Mouse (Mus musculus) MEL (cell line): ENCODE results near the gene Ada. TPM values are rescaled to one million over a fixed set of nuclear protein-coding genes. Genes with fewer than 3 reads are reported as not detected.

ENCODE experiments used
- DNase-seq: peaks from one replicate; pipeline ENCODE4 v3.0.0; 2011; ENCODE audit warnings: low read depth, low spot score
- H3K27ac ChIP-seq: 2 replicates; pipeline ENCODE4 v1.5.1; 2012; ENCODE audit warnings: low read depth, mild to moderate bottlenecking, control low read depth, low read length, moderate library complexity; ENCODE audit not compliant: control insufficient read depth
- H3K27me3 ChIP-seq, 2 experiments: fragments of 150-350 bp in 1 of 2; sonication (generic) in 1 of 2; 2 replicates each; pipeline ENCODE4 v1.6.1; 2012; ENCODE audit warnings: low read length in 2 of 2, mild to moderate bottlenecking in 2 of 2, improper control_type of control experiment in 1 of 2, moderate library complexity in 1 of 2; ENCODE audit not compliant: insufficient read depth in 2 of 2, control insufficient read depth in 1 of 2
- H3K36me3 ChIP-seq, 2 experiments: 2 replicates each; pipeline ENCODE4 v1.6.1; 2012 to 2014; ENCODE audit warnings: low read length in 2 of 2, improper control_type of control experiment in 1 of 2, inconsistent platforms in 1 of 2, mild to moderate bottlenecking in 1 of 2; ENCODE audit not compliant: insufficient read depth in 2 of 2, control insufficient read depth in 1 of 2
- H3K4me1 ChIP-seq, 2 experiments: fragments of 150-350 bp in 1 of 2; sonication (generic) in 1 of 2; 2 replicates each; pipeline ENCODE4 v1.6.1; 2012; ENCODE audit warnings: low read length in 2 of 2, improper control_type of control experiment in 1 of 2, mild to moderate bottlenecking in 1 of 2; ENCODE audit not compliant: insufficient read depth in 2 of 2, control insufficient read depth in 1 of 2
- H3K4me3 ChIP-seq, 2 experiments: fragments of 150-350 bp in 1 of 2; sonication (generic) in 1 of 2; 2 replicates each; pipeline ENCODE4 v1.5.1; 2012; ENCODE audit warnings: low read depth in 2 of 2, low read length in 2 of 2, mild to moderate bottlenecking in 2 of 2, moderate library complexity in 2 of 2, control low read depth in 1 of 2, improper control_type of control experiment in 1 of 2; ENCODE audit not compliant: control insufficient read depth in 1 of 2, insufficient read depth in 1 of 2
- H3K79me2 ChIP-seq: 2 replicates; pipeline ENCODE4 v1.6.1; 2012; ENCODE audit warnings: mild to moderate bottlenecking, low read length, moderate library complexity; ENCODE audit not compliant: control insufficient read depth, poor library complexity, insufficient read depth
- H3K9ac ChIP-seq: 2 replicates; pipeline ENCODE4 v1.6.1; 2012; ENCODE audit warnings: low read depth, mild to moderate bottlenecking, control low read depth, low read length, moderate library complexity; ENCODE audit not compliant: control insufficient read depth, poor library complexity, severe bottlenecking
- H3K9me3 ChIP-seq: fragments of 150-350 bp; sonication (generic); replicated peaks from 2 replicates; pipeline ENCODE4 v1.6.1; 2012; ENCODE audit warnings: mild to moderate bottlenecking, low read length, improper control_type of control experiment, moderate library complexity; ENCODE audit not compliant: insufficient read depth
- BHLHE40 ChIP-seq: IDR thresholded peaks from 2 replicates; pipeline ENCODE4 v1.6.1; 2012; ENCODE audit warnings: low read depth, mild to moderate bottlenecking, inconsistent platforms, low read length, improper control_type of control experiment, borderline replicate concordance
- CHD2 ChIP-seq: IDR thresholded peaks from 2 replicates; pipeline ENCODE4 v1.6.1; 2011; ENCODE audit warnings: low read length, improper control_type of control experiment
- CTCF ChIP-seq, 3 experiments: IDR thresholded peaks in 2 of 3; conservative IDR thresholded peaks in 1 of 3; 2 replicates each; pipeline ENCODE4 v1.5.1; 2011 to 2012; ENCODE audit warnings: low read length in 3 of 3, low read depth in 2 of 3, mild to moderate bottlenecking in 2 of 3, improper control_type of control experiment in 1 of 3, inconsistent platforms in 1 of 3, mixed read lengths in 1 of 3, moderate library complexity in 1 of 3; ENCODE audit not compliant: control insufficient read depth in 1 of 3, insufficient read depth in 1 of 3, poor library complexity in 1 of 3, severe bottlenecking in 1 of 3
- E2F4 ChIP-seq: IDR thresholded peaks from 2 replicates; pipeline ENCODE4 v1.6.1; 2011; ENCODE audit warnings: low read depth, low read length, improper control_type of control experiment, borderline replicate concordance
- ELF1 ChIP-seq: IDR thresholded peaks from 2 replicates; pipeline ENCODE4 v1.6.1; 2014; ENCODE audit warnings: low read depth, mild to moderate bottlenecking, inconsistent platforms, low read length, improper control_type of control experiment, moderate library complexity
- ETS1 ChIP-seq: IDR thresholded peaks from 2 replicates; pipeline ENCODE4 v1.6.1; 2012; ENCODE audit warnings: low read depth, mild to moderate bottlenecking, inconsistent platforms, low read length, improper control_type of control experiment, moderate library complexity
- GABPA ChIP-seq: IDR thresholded peaks from 2 replicates; pipeline ENCODE4 v1.6.1; 2012; ENCODE audit warnings: low read depth, mild to moderate bottlenecking, inconsistent platforms, low read length, improper control_type of control experiment, moderate library complexity
- HCFC1 ChIP-seq: IDR thresholded peaks from 2 replicates; pipeline ENCODE4 v1.6.1; 2012; ENCODE audit warnings: low read depth, mild to moderate bottlenecking, inconsistent platforms, low read length, improper control_type of control experiment, moderate library complexity
- KAT2A ChIP-seq: conservative IDR thresholded peaks from 2 replicates; pipeline ENCODE4 v1.6.1; 2012; ENCODE audit warnings: low read depth, low read length, improper control_type of control experiment, inconsistent platforms
- MAX ChIP-seq: IDR thresholded peaks from 2 replicates; pipeline ENCODE4 v1.6.1; 2011; ENCODE audit warnings: low read length, improper control_type of control experiment
- MAZ ChIP-seq: IDR thresholded peaks from 2 replicates; pipeline ENCODE4 v1.6.1; 2012; ENCODE audit warnings: low read depth, mild to moderate bottlenecking, inconsistent platforms, low read length, improper control_type of control experiment
- MEF2A ChIP-seq: IDR thresholded peaks from 2 replicates; pipeline ENCODE4 v1.6.1; 2014; ENCODE audit warnings: low read depth, mild to moderate bottlenecking, inconsistent platforms, low read length, improper control_type of control experiment; ENCODE audit not compliant: poor library complexity, insufficient replicate concordance, severe bottlenecking; ENCODE audit errors: extremely low read depth
- MYC ChIP-seq: IDR thresholded peaks from 2 replicates; pipeline ENCODE4 v1.6.1; 2011; ENCODE audit warnings: low read depth, mild to moderate bottlenecking, low read length, improper control_type of control experiment, moderate library complexity
- POLR2AphosphoS5 ChIP-seq: IDR thresholded peaks from 2 replicates; pipeline ENCODE4 v1.6.1; 2012; ENCODE audit warnings: low read depth, borderline replicate concordance, mild to moderate bottlenecking, inconsistent platforms, low read length, moderate library complexity, mixed read lengths
- SIN3A ChIP-seq: IDR thresholded peaks from 2 replicates; pipeline ENCODE4 v1.6.1; 2012; ENCODE audit warnings: low read length, improper control_type of control experiment, inconsistent platforms
- TAL1 ChIP-seq: IDR thresholded peaks from 2 replicates; pipeline ENCODE4 v1.6.1; 2012; ENCODE audit warnings: mild to moderate bottlenecking, inconsistent platforms, low read length, moderate library complexity, mixed read lengths
- TCF12 ChIP-seq: IDR thresholded peaks from 2 replicates; pipeline ENCODE4 v1.6.1; 2014; ENCODE audit warnings: low read depth, mild to moderate bottlenecking, inconsistent platforms, low read length, improper control_type of control experiment, moderate library complexity
- USF1 ChIP-seq: IDR thresholded peaks from 2 replicates; pipeline ENCODE4 v1.6.1; 2014; ENCODE audit warnings: low read depth, mild to moderate bottlenecking, inconsistent platforms, low read length, improper control_type of control experiment, moderate library complexity
- ZC3H11A ChIP-seq: IDR thresholded peaks from 2 replicates; pipeline ENCODE4 v1.6.1; 2012; ENCODE audit warnings: low read depth, mild to moderate bottlenecking, inconsistent platforms, low read length, improper control_type of control experiment
- ZKSCAN1 ChIP-seq: IDR thresholded peaks from 2 replicates; pipeline ENCODE4 v1.6.1; 2012; ENCODE audit warnings: low read depth, mild to moderate bottlenecking, inconsistent platforms, low read length, improper control_type of control experiment, moderate library complexity
- ZMIZ1 ChIP-seq: IDR thresholded peaks from 2 replicates; pipeline ENCODE4 v1.6.1; 2012; ENCODE audit warnings: low read depth, mild to moderate bottlenecking, inconsistent platforms, low read length, improper control_type of control experiment, moderate library complexity
- ZNF384 ChIP-seq: IDR thresholded peaks from 2 replicates; pipeline ENCODE4 v1.6.1; 2012; ENCODE audit warnings: low read depth, mild to moderate bottlenecking, inconsistent platforms, low read length, improper control_type of control experiment
- polyA plus RNA-seq, 2 experiments: library from polyadenylated mRNA; stranded (reverse) in 1 of 2; unstranded in 1 of 2; fragments of >175 nt in 1 of 2; fragments of >200 nt in 1 of 2; gene quantifications; 2 replicates each; pipeline versions ENCODE4 v1.2.1 to v1.2.4; 2012; ENCODE audit warnings: low replicate concordance in 2 of 2, low read depth in 1 of 2; ENCODE audit not compliant: insufficient read length in 2 of 2, insufficient read depth in 1 of 2, missing spikeins in 1 of 2
- total RNA-seq: library from RNA; depleted of rRNA; stranded (reverse); fragments of 300-350 nt; gene quantifications from 2 replicates; pipeline ENCODE4 v1.2.3, GENCODE M21; 2012

The Ada gene
- total and polyA plus RNA-seq, 3 experiments = 35.1 to 36.5 TPM; not detected in 1

- H3K9ac ChIP-seq = no peak overlapping the region
- peaks cover 15 to 19% of the 10 kb centered on the region in 2 experiments for H3K4me1 ChIP-seq
- H3K27ac ChIP-seq = no peak overlapping the region
- peaks cover 6% of the 10 kb centered on the region; the same call in 1 of the 2 replicates for H3K79me2 ChIP-seq
- H3K36me3 ChIP-seq = peaks cover 4 to 30% of the 10 kb centered on the region in 2 experiments; a peak in 2 of 4 replicates
- no peak for TF ChIP-seq HCFC1
- no peak for TF ChIP-seq TAL1
- TF ChIP-seq CHD2 = no peak
- TF ChIP-seq MAX = no peak
- H3K9me3 ChIP-seq = no peaks in the 10 kb centered on the region
- DNase-seq = no peak
- no peaks in the 10 kb centered on the region for H3K27me3 ChIP-seq
- no peak overlapping the region for H3K4me3 ChIP-seq
These were observed 46.3 kb downstream of the Ada start for GRCm38 (mm10) chr2:163703599-163704260.

GRCm38 (mm10) chr2:163702921-163703320 lies 47.1 kb downstream of the Ada start:
- Histone ChIP-seq H3K36me3 (peaks cover 4 to 30% of the 10 kb centered on the region in 2 experiments; a peak in 2 of 4 replicates), H3K9me3 (no peaks in the 10 kb centered on the region), H3K27ac (no peak overlapping the region), H3K9ac (no peak overlapping the region), H3K79me2 (peaks cover 8% of the 10 kb centered on the region), H3K4me1 (peaks cover 14 to 18% of the 10 kb centered on the region in 2 experiments), H3K4me3 (no peak overlapping the region), H3K27me3 (no peaks in the 10 kb centered on the region)
- TF ChIP-seq CTCF (IDR thresholded peaks at IDR 0.05 in 2 of 3, conservative IDR thresholded peaks at IDR 0.05 in 1 of 3; ENCODE audit: control insufficient read depth in 1 of 3, insufficient read depth in 1 of 3, low read depth in 2 of 3, low read length in 3 of 3, poor library complexity in 1 of 3, severe bottlenecking in 1 of 3) = no peak
- TF ChIP-seq ZNF384 = no peak
- no peak for TF ChIP-seq HCFC1
- TF ChIP-seq ETS1 = no peak
- TF ChIP-seq KAT2A = no peak
- no peak for TF ChIP-seq ZC3H11A
- TF ChIP-seq E2F4 = no peak
- TF ChIP-seq ELF1 = no peak
- no peak for TF ChIP-seq BHLHE40
- no peak for TF ChIP-seq USF1
- no peak for TF ChIP-seq ZMIZ1
- TF ChIP-seq MYC = no peak
- no peak for TF ChIP-seq GABPA
- TF ChIP-seq SIN3A = no peak
- no peak for TF ChIP-seq POLR2AphosphoS5
- TF ChIP-seq MEF2A = no peak
- no peak for TF ChIP-seq ZKSCAN1
- TF ChIP-seq TCF12 = no peak
- TF ChIP-seq CHD2 = no peak
- TF ChIP-seq MAZ = no peak
- peak; percentile 47 for DNase-seq
